Mouse (Mus musculus) heart, postnatal 0 days (tissue): ENCODE results near the gene Hdhd3. TPM values are rescaled to one million over a fixed set of nuclear protein-coding genes. Genes with fewer than 3 reads are reported as not detected.

Experiments used
- ATAC-seq: fragments of 200-750 bp; cut with Nextera tagmentation; 2 replicates; pipeline ENCODE4 v1.8.0; 2017; ENCODE audit warnings: low read depth, moderate number of reproducible peaks, moderate library complexity; ENCODE audit not compliant: insufficient read depth
- DNase-seq: peaks from one replicate; pipeline ENCODE4 v3.0.0-alpha.2; 2016; ENCODE audit warnings: low spot score
- H3K27ac ChIP-seq: fragments of 300-500 bp; sonication (generic); 2 replicates; pipeline ENCODE4 v1.5.1; 2014; ENCODE audit warnings: low read depth, mild to moderate bottlenecking
- H3K27me3 ChIP-seq: fragments of 300-500 bp; sonication (generic); 2 replicates; pipeline ENCODE4 v1.6.1; 2014; ENCODE audit warnings: low read length, mixed read lengths; ENCODE audit not compliant: control insufficient read depth, insufficient read depth
- H3K36me3 ChIP-seq: fragments of 300-500 bp; sonication (generic); replicated peaks from 2 replicates; pipeline ENCODE4 v1.6.1; 2014; ENCODE audit warnings: low read length, mixed read lengths; ENCODE audit not compliant: control insufficient read depth, insufficient read depth
- H3K4me1 ChIP-seq: fragments of 300-500 bp; sonication (generic); 2 replicates; pipeline ENCODE4 v1.6.1; 2014; ENCODE audit warnings: antibody characterized with exemption; ENCODE audit not compliant: control insufficient read depth, insufficient read depth
- H3K4me2 ChIP-seq: fragments of 300-500 bp; sonication (generic); 2 replicates; pipeline ENCODE4 v1.6.1; 2014; ENCODE audit warnings: low read depth, mild to moderate bottlenecking, low read length, moderate library complexity
- H3K4me3 ChIP-seq: fragments of 300-500 bp; sonication (generic); 2 replicates; pipeline ENCODE4 v1.5.1; 2014; ENCODE audit warnings: low read depth, low read length
- H3K9ac ChIP-seq: fragments of 300-500 bp; sonication (generic); replicated peaks from 2 replicates; pipeline ENCODE4 v1.6.1; 2014; ENCODE audit warnings: low read depth, low read length, mixed read lengths
- H3K9me3 ChIP-seq: fragments of 300-500 bp; sonication (generic); replicated peaks from 2 replicates; pipeline ENCODE4 v1.6.1; 2016; ENCODE audit warnings: low read length; ENCODE audit not compliant: control insufficient read depth
- CTCF ChIP-seq: IDR thresholded peaks from 2 replicates; pipeline ENCODE4 v1.5.1; 2016; ENCODE audit warnings: antibody characterized with exemption, control low read depth, low read depth
- EP300 ChIP-seq: IDR thresholded peaks from 2 replicates; pipeline ENCODE4 v1.6.1; 2016; ENCODE audit warnings: antibody characterized with exemption, low read depth
- WGBS: fragments of 180-500 bp; shearing (Covaris S2); extraction: QIAGEN DNeasy Blood & Tissue Kit; methylation state at CpG from one replicate; pipeline ENCODE4 v1.1.7; 2014; 5-methylcytosine and 5-hydroxymethylcytosine counted together
- polyA plus RNA-seq: library from polyadenylated mRNA; unstranded; fragments of >200 nt; fragmentation: Nextera tagmentation; extraction: Ambion mirVana; gene quantifications from 2 replicates; pipeline ENCODE4 v1.2.1, GENCODE M21; 2015
- total RNA-seq: library from RNA; depleted of rRNA; stranded (reverse); fragments of >200 nt; gene quantifications from 2 replicates; pipeline ENCODE4 v1.2.3, GENCODE M21; 2014; ENCODE audit warnings: low replicate concordance

The Hdhd3 gene
- total and polyA plus RNA-seq, 2 experiments from 2014 or later, result 9.7 to 17.8 TPM

DNA sequence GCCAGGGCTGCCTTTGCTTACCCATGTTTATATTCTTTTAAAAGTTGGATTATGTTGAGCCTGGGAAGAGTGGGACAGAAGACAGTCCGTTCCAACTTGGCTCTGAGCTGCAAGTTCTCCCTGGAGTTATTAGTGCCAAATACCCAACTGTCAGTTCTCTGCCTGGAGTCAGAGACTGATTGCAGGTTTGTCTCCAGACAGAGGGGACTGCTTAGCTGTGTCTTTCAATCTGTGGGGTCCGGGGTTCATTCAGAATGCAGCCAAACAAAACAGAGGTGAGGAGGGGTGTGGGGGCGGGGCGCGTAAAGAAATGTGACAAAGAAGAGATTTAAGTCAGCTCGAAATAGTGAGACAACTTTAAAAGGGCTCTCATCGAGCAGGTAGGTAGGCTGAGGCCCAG lies 1.7 kb downstream of the Hdhd3 start:
- peak overlapping the region; percentile 69 for H3K27ac ChIP-seq

DNA sequence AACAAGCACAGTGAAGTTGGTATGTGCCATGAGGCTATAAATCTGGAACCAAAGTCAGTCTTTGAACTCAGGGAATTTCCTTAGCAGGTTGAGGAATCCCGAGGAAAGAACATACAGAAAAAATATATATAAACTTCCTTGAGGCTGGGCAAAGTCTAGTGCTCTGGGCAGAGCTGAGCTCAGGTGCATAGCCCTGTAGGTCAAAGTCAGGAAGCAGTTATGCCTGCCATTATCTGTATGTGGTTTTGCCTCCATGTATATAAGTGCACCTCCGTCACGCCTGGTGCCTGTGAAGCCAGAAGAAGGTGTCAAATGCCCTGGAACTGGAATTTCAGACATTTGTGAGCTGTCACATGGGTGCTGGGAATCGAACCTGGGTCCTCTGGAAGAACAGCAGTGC lies 2.5 kb downstream of the Hdhd3 start:
- Histone ChIP-seq H3K4me1 (peaks cover 14% of the 10 kb centered on the region; the same call in 1 of the 2 replicates), H3K27ac (no peak overlapping the region), H3K4me2 (no peak overlapping the region), H3K36me3 (peaks cover 8% of the 10 kb centered on the region; the same call in 1 of the 2 replicates), H3K27me3 (no peaks in the 10 kb centered on the region), H3K4me3 (no peak overlapping the region), H3K9ac (no peak overlapping the region), H3K9me3 (no peaks in the 10 kb centered on the region)
- ATAC-seq (no peak), DNase-seq (no peak)
- TF ChIP-seq EP300 (no peak), CTCF (no peak)
- 86% methylated on average over 4 of the region's 4 CpGs for WGBS

More for the DNA sequence above, 1.7 kb downstream of the Hdhd3 start:
- H3K36me3 ChIP-seq, result peaks cover 8% of the 10 kb centered on the region; the same call in 1 of the 2 replicates
- no peak for DNase-seq
- TF ChIP-seq EP300 (no peak), CTCF (no peak)
- no peaks in the 10 kb centered on the region for H3K9me3 ChIP-seq
- peak overlapping the region; percentile 79 for H3K4me2 ChIP-seq
- H3K27me3 ChIP-seq, result no peaks in the 10 kb centered on the region
- H3K4me3 ChIP-seq, result peak overlapping the region; percentile 70
- WGBS, result under 1% methylated on average over 7 of the region's 7 CpGs
- H3K4me1 ChIP-seq, result peaks cover 14% of the 10 kb centered on the region; the same call in 1 of the 2 replicates
- H3K9ac ChIP-seq, result peak overlapping the region; percentile 75
- ATAC-seq, result peak; percentile 18

DNA sequence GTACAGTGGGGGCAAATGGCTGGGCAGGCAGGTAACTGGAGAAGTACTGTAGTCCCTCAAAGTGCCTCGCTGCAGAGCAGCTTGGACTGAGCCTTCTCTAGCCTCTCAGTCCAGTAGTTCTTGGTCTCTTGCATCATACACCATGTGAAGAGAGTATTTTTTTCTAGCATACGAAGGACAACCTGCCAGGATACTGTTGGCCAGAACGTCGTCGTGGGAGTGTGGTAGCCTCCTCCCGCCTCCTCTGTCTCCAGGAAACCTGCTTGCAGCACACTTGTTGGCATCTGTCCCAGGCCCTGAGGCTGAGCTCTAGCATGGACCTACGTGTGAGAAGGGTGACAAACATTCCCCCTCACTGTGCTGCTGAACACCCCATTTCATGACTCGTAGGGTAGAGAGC lies 6.5 kb downstream of the Hdhd3 start:
- no peak overlapping the region for H3K4me3 ChIP-seq
- no peak overlapping the region for H3K27ac ChIP-seq
- no peaks in the 10 kb centered on the region for H3K9me3 ChIP-seq
- H3K4me2 ChIP-seq, result no peak overlapping the region
- peak; percentile 39 for DNase-seq
- peaks cover 8% of the 10 kb centered on the region; the same call in 1 of the 2 replicates for H3K36me3 ChIP-seq
- H3K4me1 ChIP-seq, result peaks cover 8% of the 10 kb centered on the region; the same call in 1 of the 2 replicates
- H3K27me3 ChIP-seq, result no peaks in the 10 kb centered on the region
- 21% methylated on average over 8 of the region's 8 CpGs for WGBS
- TF ChIP-seq CTCF (no peak), EP300 (no peak)
- 0 out of 2 replicates have a peak, but pooled peaks have one; percentile 13 for ATAC-seq
- H3K9ac ChIP-seq, result no peak overlapping the region

DNA sequence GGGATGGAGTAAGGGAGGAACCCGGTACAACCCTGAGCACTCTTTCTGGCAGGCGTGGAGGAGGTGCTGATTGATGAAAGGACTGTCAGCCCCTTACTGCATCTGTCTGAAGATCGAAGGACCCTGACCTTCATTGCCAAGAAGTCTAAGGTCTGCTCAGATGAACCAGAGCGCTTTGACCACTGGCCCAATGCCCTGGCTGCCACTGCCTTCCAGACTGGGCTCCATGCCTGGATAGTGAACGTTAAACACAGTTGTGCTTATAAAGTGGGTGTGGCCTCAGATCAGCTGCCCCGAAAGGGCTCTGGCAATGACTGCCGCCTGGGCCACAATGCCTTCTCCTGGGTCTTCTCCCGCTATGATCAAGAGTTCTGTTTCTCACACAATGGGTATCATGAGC lies 7.3 kb downstream of the Hdhd3 start:
- no peaks in the 10 kb centered on the region for H3K27me3 ChIP-seq
- no peaks in the 10 kb centered on the region for H3K9me3 ChIP-seq
- H3K4me3 ChIP-seq, result no peak overlapping the region
- no peak for TF ChIP-seq EP300
- no peak for TF ChIP-seq CTCF
- ATAC-seq (0 out of 2 replicates have a peak, but pooled peaks have one; percentile 43), DNase-seq (peak; percentile 30)
- peaks cover 8% of the 10 kb centered on the region; the same call in 1 of the 2 replicates for H3K36me3 ChIP-seq
- H3K4me2 ChIP-seq, result no peak overlapping the region
- 45% methylated on average over 8 of the region's 8 CpGs for WGBS
- no peak overlapping the region for H3K9ac ChIP-seq
- no peak overlapping the region for H3K27ac ChIP-seq
- H3K4me1 ChIP-seq, result peaks cover 2% of the 10 kb centered on the region; the same call in 1 of the 2 replicates

DNA sequence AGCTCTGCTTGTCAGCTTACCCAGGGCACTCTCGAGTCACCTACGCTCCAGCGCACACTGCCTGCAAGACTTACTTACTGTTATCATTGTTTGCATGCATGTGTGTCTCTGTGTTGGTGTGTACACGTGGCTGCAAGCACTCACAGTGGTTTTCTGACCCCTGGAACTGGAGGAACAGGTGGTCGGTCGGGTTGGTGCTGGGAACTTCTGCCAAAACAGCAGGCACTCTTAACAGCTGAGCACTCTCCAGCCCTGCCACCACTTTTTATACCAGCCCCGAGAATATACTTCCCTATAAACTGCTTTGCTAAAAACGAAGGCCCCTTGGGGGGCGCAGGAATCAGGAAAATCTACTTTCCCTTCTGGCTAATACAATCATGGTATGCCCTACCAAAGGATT lies 9.0 kb downstream of the Hdhd3 start:
- H3K27me3 ChIP-seq, result no peaks in the 10 kb centered on the region
- H3K9me3 ChIP-seq, result no peaks in the 10 kb centered on the region
- 51% methylated on average over 9 of the region's 9 CpGs for WGBS
- no peak overlapping the region for H3K4me3 ChIP-seq
- H3K9ac ChIP-seq, result no peak overlapping the region
- H3K27ac ChIP-seq, result no peak overlapping the region
- TF ChIP-seq EP300 (no peak), CTCF (no peak)
- no peak for DNase-seq
- H3K36me3 ChIP-seq, result peaks cover 7% of the 10 kb centered on the region; the same call in 1 of the 2 replicates
- no peaks in the 10 kb centered on the region; the same call in 1 of the 2 replicates for H3K4me1 ChIP-seq
- no peak overlapping the region for H3K4me2 ChIP-seq
- no peak for ATAC-seq

DNA sequence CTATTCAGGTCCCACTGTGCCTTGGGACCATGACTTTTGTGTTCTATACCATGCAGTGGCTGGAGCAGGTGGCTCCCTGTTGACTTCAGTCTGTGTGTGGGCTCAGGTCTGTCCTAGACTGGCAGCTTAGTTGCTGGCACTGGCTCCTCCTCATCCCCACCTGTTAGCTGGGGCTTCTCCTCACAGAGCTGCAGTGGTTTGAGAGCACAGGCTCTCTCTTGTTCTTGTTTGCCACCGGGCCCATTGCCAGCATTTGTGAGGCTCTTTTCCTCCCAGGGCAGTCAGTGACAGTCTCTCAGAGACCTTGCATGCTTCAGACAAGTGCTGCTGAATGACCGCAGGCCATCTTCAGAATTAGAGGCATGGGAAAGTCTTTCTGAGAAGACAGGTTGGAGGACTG lies 10.6 kb downstream of the Hdhd3 start:
- no peak for TF ChIP-seq CTCF
- WGBS, result 77% methylated on average over 2 of the region's 2 CpGs

More for the DNA sequence above, 10.6 kb downstream of the Hdhd3 start:
- no peak overlapping the region for H3K9ac ChIP-seq
- H3K4me3 ChIP-seq, result no peak overlapping the region
- H3K9me3 ChIP-seq, result no peaks in the 10 kb centered on the region
- H3K4me2 ChIP-seq, result no peak overlapping the region
- H3K36me3 ChIP-seq, result no peaks in the 10 kb centered on the region
- H3K27me3 ChIP-seq, result no peaks in the 10 kb centered on the region
- no peaks in the 10 kb centered on the region; the same call in 1 of the 2 replicates for H3K4me1 ChIP-seq
- ATAC-seq (no peak), DNase-seq (no peak)
- H3K27ac ChIP-seq, result no peak overlapping the region
